Mouse (Mus musculus) kidney, postnatal 0 days (tissue): Measurements from ENCODE around the gene Spg20. TPM values are rescaled to one million over a fixed set of nuclear protein-coding genes. Genes with fewer than 3 reads are reported as not detected.

Source experiments
- ATAC-seq: fragments of 200-750 bp; cut with Nextera tagmentation; replicated peaks from 2 replicates; pipeline ENCODE4 v1.8.0; 2017; ENCODE audit warnings: low read depth, moderate number of reproducible peaks, moderate TSS enrichment, moderate library complexity; ENCODE audit not compliant: low FRiP score
- DNase-seq: peaks from one replicate; pipeline ENCODE4 v3.0.0-alpha.2; 2016; ENCODE audit warnings: low spot score
- H3K27ac ChIP-seq: fragments of 300-500 bp; sonication (generic); 2 replicates; pipeline ENCODE4 v1.5.1; 2014; ENCODE audit warnings: mild to moderate bottlenecking
- H3K27me3 ChIP-seq: fragments of 300-500 bp; sonication (generic); 2 replicates; pipeline ENCODE4 v1.6.1; 2014; ENCODE audit warnings: low read length, mixed read lengths; ENCODE audit not compliant: insufficient read depth
- H3K36me3 ChIP-seq: fragments of 300-500 bp; sonication (generic); 2 replicates; pipeline ENCODE4 v1.6.1; 2014; ENCODE audit warnings: low read length, mixed read lengths; ENCODE audit not compliant: insufficient read depth
- H3K4me1 ChIP-seq: fragments of 300-500 bp; sonication (generic); replicated peaks from 2 replicates; pipeline ENCODE4 v1.6.1; 2014; ENCODE audit warnings: antibody characterized with exemption, low read length, mixed read lengths; ENCODE audit not compliant: insufficient read depth
- H3K4me2 ChIP-seq: fragments of 300-500 bp; sonication (generic); 2 replicates; pipeline ENCODE4 v1.6.1; 2014; ENCODE audit warnings: mild to moderate bottlenecking, low read length, moderate library complexity, mixed read lengths
- H3K4me3 ChIP-seq: fragments of 300-500 bp; sonication (generic); replicated peaks from 2 replicates; pipeline ENCODE4 v1.5.1; 2014; ENCODE audit warnings: low read depth, low read length
- H3K9ac ChIP-seq: fragments of 300-500 bp; sonication (generic); 2 replicates; pipeline ENCODE4 v1.6.1; 2014; ENCODE audit warnings: low read depth, low read length
- H3K9me3 ChIP-seq: fragments of 300-500 bp; sonication (generic); replicated peaks from 2 replicates; pipeline ENCODE4 v1.6.1; 2016; ENCODE audit warnings: low read length, inconsistent platforms, mixed read lengths
- CTCF ChIP-seq: IDR thresholded peaks from 2 replicates; pipeline ENCODE4 v1.5.1; 2016; ENCODE audit warnings: antibody characterized with exemption, low read depth, mild to moderate bottlenecking, moderate library complexity
- WGBS: fragments of 180-500 bp; shearing (Covaris S2); extraction: QIAGEN DNeasy Blood & Tissue Kit; methylation state at CpG from one replicate; pipeline ENCODE4 v1.1.7; 2014; 5-methylcytosine and 5-hydroxymethylcytosine counted together
- polyA plus RNA-seq: library from polyadenylated mRNA; unstranded; fragments of >200 nt; fragmentation: Nextera tagmentation; extraction: Ambion mirVana; gene quantifications from 2 replicates; pipeline ENCODE4 v1.2.1, GENCODE M21; 2015

Spg20 gene
- polyA plus RNA-seq, 1 experiment from 2014 or later = 29.5 TPM

DNA sequence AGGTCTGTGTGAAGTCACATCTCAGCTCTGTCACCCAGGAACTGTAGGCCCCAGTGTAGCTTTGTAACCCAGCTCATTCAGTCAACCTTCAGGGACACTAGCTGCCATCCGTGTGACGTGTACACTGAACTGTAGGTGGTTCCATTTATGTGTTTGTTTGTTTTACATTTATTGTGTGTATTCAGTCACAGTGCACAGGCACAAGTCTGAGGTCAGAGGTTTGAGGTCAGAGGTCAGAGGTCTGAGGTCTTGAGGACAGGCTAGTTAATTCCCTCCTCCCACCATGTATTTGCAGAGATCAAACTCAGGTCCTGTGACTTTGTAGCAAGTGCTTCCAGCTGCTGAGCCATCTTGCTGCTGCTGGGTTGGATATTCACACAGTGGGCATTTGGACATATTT is 29.5 kb downstream of the Spg20 start:
- 83% methylated on average over 2 of the region's 2 CpGs for WGBS

GRCm38 (mm10) chr3:55144916-55145315 is 33.0 kb downstream of the Spg20 start:
- TF ChIP-seq CTCF = no peak
- H3K4me1 ChIP-seq = no peaks in the 10 kb centered on the region
- DNase-seq = no peak
- H3K4me2 ChIP-seq = no peak overlapping the region
- no peaks in the 10 kb centered on the region for H3K36me3 ChIP-seq
- no peak for ATAC-seq
- no peak overlapping the region for H3K4me3 ChIP-seq
- H3K27ac ChIP-seq = no peak overlapping the region
- no peak overlapping the region for H3K9ac ChIP-seq
- H3K9me3 ChIP-seq = no peaks in the 10 kb centered on the region
- H3K27me3 ChIP-seq = no peaks in the 10 kb centered on the region
- WGBS = 88% methylated on average over 4 of the region's 4 CpGs

More for the DNA sequence above, 29.5 kb downstream of the Spg20 start:
- Histone ChIP-seq H3K27ac (no peak overlapping the region), H3K9ac (no peak overlapping the region), H3K4me1 (no peaks in the 10 kb centered on the region), H3K9me3 (no peaks in the 10 kb centered on the region), H3K4me3 (no peak overlapping the region), H3K36me3 (peaks cover 2% of the 10 kb centered on the region), H3K27me3 (no peaks in the 10 kb centered on the region), H3K4me2 (no peak overlapping the region)
- DNase-seq (no peak), ATAC-seq (no peak)
- TF ChIP-seq CTCF = no peak

- DNase-seq (no peak), ATAC-seq (no peak)
- Histone ChIP-seq H3K9ac (no peak overlapping the region), H3K4me3 (no peak overlapping the region), H3K27me3 (no peaks in the 10 kb centered on the region), H3K4me2 (no peak overlapping the region), H3K36me3 (no peaks in the 10 kb centered on the region), H3K9me3 (no peaks in the 10 kb centered on the region), H3K27ac (no peak overlapping the region), H3K4me1 (no peaks in the 10 kb centered on the region)
- TF ChIP-seq CTCF = no peak
- 78% methylated on average over 6 of the region's 6 CpGs for WGBS
These were observed 34.5 kb downstream of the Spg20 start for GRCm38 (mm10) chr3:55146441-55146840.

- H3K4me1 ChIP-seq = no peaks in the 10 kb centered on the region
- ATAC-seq = no peak
- H3K27ac ChIP-seq = no peak overlapping the region
- no peak overlapping the region for H3K4me2 ChIP-seq
- no peak for TF ChIP-seq CTCF
- H3K9me3 ChIP-seq = no peaks in the 10 kb centered on the region
- H3K4me3 ChIP-seq = no peak overlapping the region
- no peaks in the 10 kb centered on the region for H3K27me3 ChIP-seq
- no peak for DNase-seq
- H3K36me3 ChIP-seq = no peaks in the 10 kb centered on the region
- WGBS = 77% methylated on average over 2 of the region's 2 CpGs
- H3K9ac ChIP-seq = no peak overlapping the region
These were observed 35.2 kb downstream of the Spg20 start for GRCm38 (mm10) chr3:55147156-55147555.

- H3K27me3 ChIP-seq = no peaks in the 10 kb centered on the region
- no peak overlapping the region for H3K27ac ChIP-seq
- H3K4me2 ChIP-seq = no peak overlapping the region
- no peaks in the 10 kb centered on the region for H3K36me3 ChIP-seq
- no peak overlapping the region for H3K4me3 ChIP-seq
- DNase-seq (peak; percentile 39), ATAC-seq (no peak)
- no peak for TF ChIP-seq CTCF
- no peak overlapping the region for H3K9ac ChIP-seq
- no peaks in the 10 kb centered on the region for H3K9me3 ChIP-seq
- H3K4me1 ChIP-seq = no peaks in the 10 kb centered on the region
- WGBS = 20% methylated on average over 3 of the region's 3 CpGs
These were observed 36.2 kb downstream of the Spg20 start for GRCm38 (mm10) chr3:55148091-55148490.

GRCm38 (mm10) chr3:55151656-55152433 is 39.9 kb downstream of the Spg20 start:
- Histone ChIP-seq H3K27me3 (no peaks in the 10 kb centered on the region), H3K36me3 (no peaks in the 10 kb centered on the region), H3K9ac (no peak overlapping the region), H3K4me3 (no peak overlapping the region), H3K4me2 (no peak overlapping the region), H3K4me1 (no peaks in the 10 kb centered on the region), H3K27ac (no peak overlapping the region), H3K9me3 (no peaks in the 10 kb centered on the region)
- TF ChIP-seq CTCF = peak; percentile 86
- ATAC-seq (peak; percentile 65), DNase-seq (peak; percentile 71)
- 37% methylated on average over 7 of the region's 7 CpGs for WGBS
